Mouse (Mus musculus) MEL (cell line): ENCODE data around the gene Xntrpc. TPM values are rescaled to one million over a fixed set of nuclear protein-coding genes. Genes with fewer than 3 reads are reported as not detected.

ENCODE experiments used
- DNase-seq: peaks from one replicate; pipeline ENCODE4 v3.0.0; 2011; ENCODE audit warnings: low read depth, low spot score
- H3K27ac ChIP-seq: 2 replicates; pipeline ENCODE4 v1.5.1; 2012; ENCODE audit warnings: low read depth, mild to moderate bottlenecking, control low read depth, low read length, moderate library complexity; ENCODE audit not compliant: control insufficient read depth
- H3K27me3 ChIP-seq, 2 experiments: fragments of 150-350 bp in 1 of 2; sonication (generic) in 1 of 2; 2 replicates each; pipeline ENCODE4 v1.6.1; 2012; ENCODE audit warnings: low read length in 2 of 2, mild to moderate bottlenecking in 2 of 2, improper control_type of control experiment in 1 of 2, moderate library complexity in 1 of 2; ENCODE audit not compliant: insufficient read depth in 2 of 2, control insufficient read depth in 1 of 2
- H3K36me3 ChIP-seq, 2 experiments: 2 replicates each; pipeline ENCODE4 v1.6.1; 2012 to 2014; ENCODE audit warnings: low read length in 2 of 2, improper control_type of control experiment in 1 of 2, inconsistent platforms in 1 of 2, mild to moderate bottlenecking in 1 of 2; ENCODE audit not compliant: insufficient read depth in 2 of 2, control insufficient read depth in 1 of 2
- H3K4me1 ChIP-seq, 2 experiments: fragments of 150-350 bp in 1 of 2; sonication (generic) in 1 of 2; 2 replicates each; pipeline ENCODE4 v1.6.1; 2012; ENCODE audit warnings: low read length in 2 of 2, improper control_type of control experiment in 1 of 2, mild to moderate bottlenecking in 1 of 2; ENCODE audit not compliant: insufficient read depth in 2 of 2, control insufficient read depth in 1 of 2
- H3K4me3 ChIP-seq, 2 experiments: fragments of 150-350 bp in 1 of 2; sonication (generic) in 1 of 2; 2 replicates each; pipeline ENCODE4 v1.5.1; 2012; ENCODE audit warnings: low read depth in 2 of 2, low read length in 2 of 2, mild to moderate bottlenecking in 2 of 2, moderate library complexity in 2 of 2, control low read depth in 1 of 2, improper control_type of control experiment in 1 of 2; ENCODE audit not compliant: control insufficient read depth in 1 of 2, insufficient read depth in 1 of 2
- H3K79me2 ChIP-seq: 2 replicates; pipeline ENCODE4 v1.6.1; 2012; ENCODE audit warnings: mild to moderate bottlenecking, low read length, moderate library complexity; ENCODE audit not compliant: control insufficient read depth, poor library complexity, insufficient read depth
- H3K9ac ChIP-seq: 2 replicates; pipeline ENCODE4 v1.6.1; 2012; ENCODE audit warnings: low read depth, mild to moderate bottlenecking, control low read depth, low read length, moderate library complexity; ENCODE audit not compliant: control insufficient read depth, poor library complexity, severe bottlenecking
- H3K9me3 ChIP-seq: fragments of 150-350 bp; sonication (generic); replicated peaks from 2 replicates; pipeline ENCODE4 v1.6.1; 2012; ENCODE audit warnings: mild to moderate bottlenecking, low read length, improper control_type of control experiment, moderate library complexity; ENCODE audit not compliant: insufficient read depth
- BHLHE40 ChIP-seq: IDR thresholded peaks from 2 replicates; pipeline ENCODE4 v1.6.1; 2012; ENCODE audit warnings: low read depth, mild to moderate bottlenecking, inconsistent platforms, low read length, improper control_type of control experiment, borderline replicate concordance
- CTCF ChIP-seq, 3 experiments: IDR thresholded peaks in 2 of 3; conservative IDR thresholded peaks in 1 of 3; 2 replicates each; pipeline ENCODE4 v1.5.1; 2011 to 2012; ENCODE audit warnings: low read length in 3 of 3, low read depth in 2 of 3, mild to moderate bottlenecking in 2 of 3, improper control_type of control experiment in 1 of 3, inconsistent platforms in 1 of 3, mixed read lengths in 1 of 3, moderate library complexity in 1 of 3; ENCODE audit not compliant: control insufficient read depth in 1 of 3, insufficient read depth in 1 of 3, poor library complexity in 1 of 3, severe bottlenecking in 1 of 3
- HCFC1 ChIP-seq: IDR thresholded peaks from 2 replicates; pipeline ENCODE4 v1.6.1; 2012; ENCODE audit warnings: low read depth, mild to moderate bottlenecking, inconsistent platforms, low read length, improper control_type of control experiment, moderate library complexity
- MAX ChIP-seq: IDR thresholded peaks from 2 replicates; pipeline ENCODE4 v1.6.1; 2011; ENCODE audit warnings: low read length, improper control_type of control experiment
- MAZ ChIP-seq: IDR thresholded peaks from 2 replicates; pipeline ENCODE4 v1.6.1; 2012; ENCODE audit warnings: low read depth, mild to moderate bottlenecking, inconsistent platforms, low read length, improper control_type of control experiment
- MEF2A ChIP-seq: IDR thresholded peaks from 2 replicates; pipeline ENCODE4 v1.6.1; 2014; ENCODE audit warnings: low read depth, mild to moderate bottlenecking, inconsistent platforms, low read length, improper control_type of control experiment; ENCODE audit not compliant: poor library complexity, insufficient replicate concordance, severe bottlenecking; ENCODE audit errors: extremely low read depth
- MXI1 ChIP-seq: IDR thresholded peaks from 2 replicates; pipeline ENCODE4 v1.6.1; 2011; ENCODE audit warnings: mild to moderate bottlenecking, low read depth, low read length, improper control_type of control experiment
- MYB ChIP-seq: IDR thresholded peaks from 2 replicates; pipeline ENCODE4 v1.6.1; 2011; ENCODE audit warnings: mild to moderate bottlenecking, low read depth, low read length, improper control_type of control experiment
- NRF1 ChIP-seq: IDR thresholded peaks from 2 replicates; pipeline ENCODE4 v1.6.1; 2014; ENCODE audit warnings: low read depth, mild to moderate bottlenecking, inconsistent platforms, low read length, improper control_type of control experiment, moderate library complexity; ENCODE audit not compliant: poor library complexity, insufficient read depth, severe bottlenecking
- POLR2AphosphoS2 ChIP-seq: IDR thresholded peaks from 2 replicates; pipeline ENCODE4 v1.6.1; 2011; ENCODE audit warnings: low read length, improper control_type of control experiment
- SIN3A ChIP-seq: IDR thresholded peaks from 2 replicates; pipeline ENCODE4 v1.6.1; 2012; ENCODE audit warnings: low read length, improper control_type of control experiment, inconsistent platforms
- UBTF ChIP-seq: IDR thresholded peaks from 2 replicates; pipeline ENCODE4 v1.6.1; 2012; ENCODE audit warnings: low read depth, mild to moderate bottlenecking, inconsistent platforms, low read length, improper control_type of control experiment, moderate library complexity, borderline replicate concordance; ENCODE audit not compliant: insufficient read depth
- ZKSCAN1 ChIP-seq: IDR thresholded peaks from 2 replicates; pipeline ENCODE4 v1.6.1; 2012; ENCODE audit warnings: low read depth, mild to moderate bottlenecking, inconsistent platforms, low read length, improper control_type of control experiment, moderate library complexity
- polyA plus RNA-seq, 2 experiments: library from polyadenylated mRNA; stranded (reverse) in 1 of 2; unstranded in 1 of 2; fragments of >175 nt in 1 of 2; fragments of >200 nt in 1 of 2; gene quantifications; 2 replicates each; pipeline versions ENCODE4 v1.2.1 to v1.2.4; 2012; ENCODE audit warnings: low replicate concordance in 2 of 2, low read depth in 1 of 2; ENCODE audit not compliant: insufficient read length in 2 of 2, insufficient read depth in 1 of 2, missing spikeins in 1 of 2
- total RNA-seq: library from RNA; depleted of rRNA; stranded (reverse); fragments of 300-350 nt; gene quantifications from 2 replicates; pipeline ENCODE4 v1.2.3, GENCODE M21; 2012

Gene Xntrpc
- total and polyA plus RNA-seq, 3 experiments: 0.08 to 0.14 TPM; not detected in 1

- Histone ChIP-seq H3K4me3 (no peak within 1 kb of the TSS), H3K36me3 (peaks cover 0 to 9% of the 10 kb centered on the region in 2 experiments; a peak in 2 of 4 replicates), H3K79me2 (no peaks in the 10 kb centered on the region), H3K27me3 (no peaks in the 10 kb centered on the region; a peak in 1 of 4 replicates), H3K9ac (no peak within 1 kb of the TSS), H3K4me1 (no peaks in the 10 kb centered on the region), H3K27ac (no peak within 1 kb of the TSS), H3K9me3 (no peaks in the 10 kb centered on the region)
- TF ChIP-seq ZKSCAN1 (no peak), UBTF (no peak)
- DNase-seq: no peak
These were observed 51.2 kb downstream of the Xntrpc start, which contains the start of gene Chrna10 for GRCm38 (mm10) chr7:102116579-102117331. Chrna10 (minus strand) TSS chr7:102116828.

- H3K9me3 ChIP-seq: no peaks in the 10 kb centered on the region
- no peaks in the 10 kb centered on the region for H3K79me2 ChIP-seq
- H3K4me3 ChIP-seq: no peak overlapping the region
- DNase-seq: no peak
- no peak overlapping the region for H3K9ac ChIP-seq
- no peaks in the 10 kb centered on the region for H3K4me1 ChIP-seq
- no peaks in the 10 kb centered on the region; a peak in 1 of 4 replicates for H3K27me3 ChIP-seq
- peaks cover 0 to 10% of the 10 kb centered on the region in 2 experiments; a peak in 2 of 4 replicates for H3K36me3 ChIP-seq
- TF ChIP-seq HCFC1: no peak
- no peak for TF ChIP-seq BHLHE40
- TF ChIP-seq MAX: no peak
- TF ChIP-seq MEF2A: no peak
- TF ChIP-seq SIN3A: no peak
- no peak for TF ChIP-seq MAZ
- H3K27ac ChIP-seq: no peak overlapping the region
These were observed 51.9 kb downstream of the Xntrpc start for GRCm38 (mm10) chr7:102117382-102117781.

GRCm38 (mm10) chr7:102120326-102120725, 54.8 kb downstream of the Xntrpc start:
- DNase-seq: no peak
- Histone ChIP-seq H3K9ac (no peak overlapping the region), H3K4me3 (no peak overlapping the region), H3K27ac (no peak overlapping the region), H3K9me3 (no peaks in the 10 kb centered on the region), H3K36me3 (peaks cover 0 to 23% of the 10 kb centered on the region in 2 experiments; a peak in 2 of 4 replicates), H3K79me2 (no peaks in the 10 kb centered on the region), H3K4me1 (no peaks in the 10 kb centered on the region), H3K27me3 (no peaks in the 10 kb centered on the region; a peak in 1 of 4 replicates)
- TF ChIP-seq POLR2AphosphoS2: no peak
- no peak for TF ChIP-seq NRF1
- TF ChIP-seq CTCF (IDR thresholded peaks at IDR 0.05 in 2 of 3, conservative IDR thresholded peaks at IDR 0.05 in 1 of 3; ENCODE audit: control insufficient read depth in 1 of 3, insufficient read depth in 1 of 3, low read depth in 2 of 3, low read length in 3 of 3, poor library complexity in 1 of 3, severe bottlenecking in 1 of 3): no peak
- no peak for TF ChIP-seq MXI1
- TF ChIP-seq MYB: no peak
- no peak for TF ChIP-seq BHLHE40
